Mouse (Mus musculus) thymus, adult 2 months (tissue): ENCODE measurements around the gene Zbtb20.

Experiments used
- CTCF ChIP-seq: fragments of 200-500 bp; IDR thresholded peaks from 2 replicates; pipeline ENCODE4 v1.5.1; 2012; ENCODE audit warnings: mild to moderate bottlenecking, control low read depth, low read length, moderate library complexity, borderline replicate concordance; ENCODE audit not compliant: control insufficient read depth, poor library complexity, insufficient read depth; ENCODE audit errors: extremely low read depth
- POLR2A ChIP-seq: fragments of 200-500 bp; IDR thresholded peaks from 2 replicates; pipeline ENCODE4 v1.6.1; 2012; ENCODE audit warnings: mild to moderate bottlenecking, low read length, control low read depth, moderate library complexity; ENCODE audit not compliant: control insufficient read depth, poor library complexity, insufficient read depth; ENCODE audit errors: extremely low read depth

DNA sequence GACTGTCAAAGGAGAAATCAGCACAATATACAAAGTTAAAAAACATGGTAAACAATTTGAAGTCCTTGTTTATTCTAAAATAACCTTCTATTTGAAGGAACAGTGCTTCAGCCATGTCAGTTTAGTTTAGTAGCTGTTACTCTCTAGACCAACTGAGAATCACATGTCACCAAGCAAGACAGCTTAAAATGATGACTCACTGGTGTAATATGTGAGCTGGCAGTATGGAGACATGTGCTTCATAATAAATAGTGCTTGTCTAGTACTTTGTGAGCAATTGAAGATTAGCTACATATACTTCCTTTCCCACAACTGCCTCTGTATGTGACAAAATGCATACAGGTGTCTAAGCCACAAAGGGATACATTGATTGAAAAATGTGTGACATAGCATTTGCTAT lies 470.4 kb downstream of the Zbtb20 start:
- TF ChIP-seq POLR2A (no peak), CTCF (no peak)
